Mouse (Mus musculus) megakaryocyte-erythroid progenitor cell, adult 5-6 weeks (primary cell): ENCODE data around the gene Cdyl2. TPM values are rescaled to one million over a fixed set of nuclear protein-coding genes. Genes with fewer than 3 reads are reported as not detected.

Experiments used
- ATAC-seq: replicated peaks from 2 replicates; pipeline ENCODE4 v1.8.0; 2016; ENCODE audit warnings: mild to moderate bottlenecking, inconsistent platforms; ENCODE audit not compliant: severe bottlenecking, poor library complexity, low FRiP score, low TSS enrichment
- total RNA-seq, 2 experiments: library from RNA; stranded (forward) in 1 of 2; stranded (reverse) in 1 of 2; fragments of 200-1000, 215-1000 nt in 1 of 2; fragments of >200 nt in 1 of 2; fragmentation: Nextera tagmentation in 1 of 2; gene quantifications; 2 replicates each; pipeline ENCODE4 v1.2.3; 2014 to 2017

The Cdyl2 gene
- total RNA-seq (2014; fragmentation: Nextera tagmentation) (2.4 and 4.0 TPM in 2 replicates), total RNA-seq (2017) (3.6 and 4.4 TPM in 2 replicates)

DNA sequence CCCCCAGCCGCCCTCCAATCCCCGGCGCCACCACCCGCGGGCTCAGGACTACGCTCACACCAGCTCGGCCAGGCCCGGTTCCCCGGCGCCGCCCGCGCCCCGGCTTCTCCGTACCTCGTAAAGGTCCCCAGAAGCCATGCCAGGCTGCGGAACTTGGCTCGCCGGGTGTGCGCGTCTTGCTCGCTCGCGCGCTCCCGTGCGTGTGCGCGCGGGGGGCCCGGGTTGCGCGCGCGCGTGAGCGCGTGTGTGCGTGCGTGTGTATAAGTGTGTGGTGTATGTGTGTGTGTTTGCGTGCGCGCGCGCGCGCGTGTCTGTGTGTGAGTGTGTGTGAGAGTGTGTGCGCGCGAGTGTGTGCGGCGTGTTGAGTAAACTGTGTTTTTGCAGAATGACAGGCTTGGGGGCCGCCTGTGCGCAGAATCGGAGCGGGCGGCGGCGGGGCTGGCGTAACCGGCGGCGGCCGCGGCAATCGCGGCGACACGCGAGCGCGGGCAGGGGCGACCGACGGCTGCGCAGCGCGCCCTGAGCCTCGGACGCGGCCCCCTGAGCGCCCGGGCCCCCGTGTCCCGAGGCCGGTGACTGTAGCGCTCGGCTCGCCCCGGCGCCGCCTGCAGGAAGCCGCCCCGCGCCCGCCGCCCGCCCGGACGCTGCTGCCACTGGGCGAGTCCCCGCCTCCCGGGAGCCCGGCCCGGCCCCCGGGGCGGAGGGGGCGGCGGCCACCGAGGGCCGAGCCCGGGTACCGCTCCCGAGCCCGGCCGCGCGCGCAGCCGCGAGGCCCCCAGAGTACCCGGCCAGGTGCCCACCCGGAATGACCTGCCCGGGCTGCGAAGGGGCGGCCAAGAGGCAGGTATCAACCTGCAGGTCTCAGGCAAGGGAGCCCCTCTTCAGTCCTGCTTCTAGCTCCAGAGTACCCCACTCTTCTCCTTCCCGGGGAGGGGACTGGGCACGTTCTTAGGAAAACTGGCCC is at the start of gene Cdyl2:
Gene Cdyl2, minus strand, starts transcription at position 308 of the 964 bp plus-strand sequence.
- ATAC-seq = peak; percentile 49

DNA sequence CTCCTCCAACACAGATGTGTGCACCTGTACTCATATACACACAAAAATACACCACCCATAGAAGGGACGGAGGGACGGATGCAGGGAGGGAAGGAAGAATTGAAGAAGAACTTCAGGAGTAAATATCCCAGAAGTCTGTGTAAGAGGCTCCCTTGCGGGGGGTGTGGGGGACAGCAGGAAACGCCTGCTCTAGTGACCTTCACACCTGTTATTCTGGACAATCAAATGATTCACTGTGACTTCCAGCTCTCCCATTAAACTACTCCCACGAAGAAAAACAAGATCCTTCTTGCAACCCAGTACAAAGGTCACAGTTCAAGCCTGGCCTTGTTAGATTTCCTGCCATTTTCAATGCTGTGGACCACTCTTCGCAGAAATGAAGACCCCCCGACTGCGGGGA is 47.8 kb upstream of the Cdyl2 start:
- no peak for ATAC-seq

DNA sequence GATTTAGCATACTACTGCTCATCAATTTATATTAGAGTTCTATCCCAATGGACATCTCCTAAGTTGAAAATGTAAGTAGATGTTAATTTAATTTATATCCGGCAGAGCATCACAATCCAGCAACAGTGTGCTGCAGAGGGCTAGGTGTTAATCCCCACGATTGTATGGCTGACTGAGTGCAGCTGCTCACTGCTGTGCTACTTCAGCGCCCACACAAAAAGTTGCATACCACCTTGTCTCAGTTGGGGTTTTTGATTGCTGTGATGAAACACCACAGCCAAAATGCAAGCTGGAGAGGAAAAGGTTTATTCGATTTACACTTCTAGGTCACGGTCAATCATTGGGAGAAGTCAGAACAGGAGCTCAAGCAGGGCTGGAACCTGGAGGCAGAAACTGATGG is 41.4 kb upstream of the Cdyl2 start:
- ATAC-seq = no peak

DNA sequence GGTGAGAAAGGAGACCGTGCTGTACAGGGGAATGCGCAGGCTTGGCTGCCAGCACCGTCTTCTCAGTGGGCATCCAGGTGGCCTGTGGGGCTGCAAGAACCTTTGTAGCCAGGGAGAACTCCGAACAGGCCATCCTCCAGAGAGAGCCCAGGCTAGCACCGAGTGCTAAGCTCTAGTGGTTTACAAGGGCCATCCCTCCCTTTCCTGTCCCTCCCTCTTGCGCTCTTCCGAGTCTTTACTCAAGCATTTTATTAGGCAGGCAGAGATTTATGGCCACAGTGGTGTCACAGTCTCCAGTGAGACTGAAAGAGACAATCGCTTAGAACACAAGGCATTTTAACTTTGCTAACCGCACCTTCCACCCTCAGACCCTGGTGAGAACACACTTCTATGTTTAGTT is 39.9 kb upstream of the Cdyl2 start:
- ATAC-seq = no peak

DNA sequence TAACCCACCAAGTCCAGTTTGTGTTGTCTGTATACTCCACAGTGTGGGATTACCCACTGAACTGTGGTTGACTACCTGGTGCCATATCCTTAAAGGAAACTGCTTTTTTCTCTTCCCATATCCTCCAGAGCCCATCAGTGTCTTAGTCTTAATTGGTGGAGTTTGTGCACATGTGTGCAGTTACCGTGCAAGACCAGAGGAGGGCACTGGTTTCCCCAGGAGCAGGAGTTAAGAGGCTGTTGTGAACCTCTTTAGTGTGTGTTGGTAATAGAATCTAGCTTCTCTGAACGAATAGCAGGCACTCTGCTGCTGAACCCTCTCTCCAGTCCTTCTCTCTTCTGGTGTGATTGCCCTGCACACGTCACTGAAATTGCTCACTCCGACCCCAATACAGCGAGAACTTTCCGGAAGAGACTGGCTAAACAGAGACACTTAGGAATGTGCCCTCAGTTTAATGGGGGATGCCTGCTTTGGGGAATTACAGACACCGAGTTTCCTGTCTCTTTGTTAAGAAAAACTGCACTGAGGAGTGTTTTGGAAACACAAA is 39.1 kb upstream of the Cdyl2 start:
- ATAC-seq = 0 out of 2 replicates have a peak, but pooled peaks have one; percentile 59

DNA sequence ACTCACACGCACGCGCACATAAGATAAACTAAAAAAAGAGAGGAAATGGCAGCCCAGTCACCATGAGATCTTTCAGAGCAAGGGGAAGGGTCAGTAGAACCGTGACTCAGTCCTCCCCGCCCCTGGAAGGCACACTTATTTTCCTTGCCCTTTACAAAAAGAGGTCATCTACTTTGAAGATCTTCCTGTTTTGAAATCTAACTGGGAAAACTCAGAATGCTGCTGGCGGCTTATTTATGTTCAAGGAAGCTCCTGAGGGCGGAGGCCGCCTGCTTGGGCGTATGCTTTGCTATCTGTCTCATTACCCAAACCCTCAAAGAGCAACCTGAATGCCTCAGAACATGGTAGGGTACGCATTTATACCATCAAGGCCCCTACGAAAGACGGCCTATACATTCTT is 38.0 kb upstream of the Cdyl2 start:
- no peak for ATAC-seq

DNA sequence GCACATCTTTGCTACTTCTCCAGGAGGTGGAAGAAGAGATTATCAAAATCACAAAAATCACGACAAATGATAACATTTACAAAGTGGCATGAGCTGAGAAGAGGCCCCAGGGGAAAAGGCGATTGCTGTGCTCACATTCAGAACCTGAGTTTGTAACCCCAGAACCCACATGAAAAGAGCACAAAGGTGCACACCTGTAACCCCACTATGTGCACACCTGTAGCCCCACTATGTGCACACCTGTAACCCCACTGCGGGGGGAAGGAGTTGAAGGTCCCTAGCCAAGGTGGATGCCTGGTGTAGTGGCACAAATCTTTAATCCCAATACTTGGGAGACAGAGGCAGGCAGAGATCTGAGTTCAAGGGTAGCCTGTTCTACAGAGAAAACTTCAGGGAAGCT is 23.4 kb upstream of the Cdyl2 start:
- ATAC-seq = no peak

DNA sequence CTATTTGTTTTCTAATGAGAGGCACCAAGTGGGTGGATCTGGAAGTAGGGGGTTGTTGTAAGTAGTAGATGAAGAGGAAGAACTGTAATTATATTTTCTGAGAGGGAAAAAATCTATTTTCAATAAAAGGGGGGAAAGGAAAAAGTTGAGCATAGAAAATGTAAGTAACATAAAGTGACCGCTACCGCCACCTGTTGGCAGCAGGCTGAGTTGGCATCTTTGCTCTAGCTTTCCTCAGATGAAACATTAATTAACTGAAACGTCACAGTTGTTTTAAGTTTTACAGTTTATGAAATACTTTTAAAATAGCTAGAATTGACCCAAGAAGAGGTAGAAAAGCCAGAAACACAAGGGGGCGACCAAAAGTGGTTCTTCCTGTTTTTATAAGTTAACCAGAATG is 22.8 kb upstream of the Cdyl2 start:
- ATAC-seq = peak; percentile 57; the same call in 1 of the 2 replicates

DNA sequence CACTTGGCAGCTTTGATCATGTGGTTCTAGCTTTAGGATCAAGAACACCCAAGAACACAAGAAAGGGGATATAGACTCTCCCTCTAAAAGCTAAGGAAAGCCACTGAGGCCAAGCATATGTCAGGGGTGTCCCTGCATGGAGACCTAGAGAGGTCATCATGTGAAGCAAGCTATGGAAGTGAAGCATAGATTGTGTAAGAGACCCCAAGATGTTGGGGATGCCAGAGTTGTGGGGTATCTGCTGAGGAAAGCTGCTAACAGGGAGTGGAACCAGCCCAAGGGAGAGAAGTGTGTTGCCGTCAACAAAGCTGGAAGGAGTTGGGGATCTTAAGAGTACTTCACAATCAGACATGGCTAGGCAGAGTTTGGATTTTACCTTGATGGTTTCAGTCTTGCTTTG is 7.9 kb upstream of the Cdyl2 start:
- no peak for ATAC-seq

DNA sequence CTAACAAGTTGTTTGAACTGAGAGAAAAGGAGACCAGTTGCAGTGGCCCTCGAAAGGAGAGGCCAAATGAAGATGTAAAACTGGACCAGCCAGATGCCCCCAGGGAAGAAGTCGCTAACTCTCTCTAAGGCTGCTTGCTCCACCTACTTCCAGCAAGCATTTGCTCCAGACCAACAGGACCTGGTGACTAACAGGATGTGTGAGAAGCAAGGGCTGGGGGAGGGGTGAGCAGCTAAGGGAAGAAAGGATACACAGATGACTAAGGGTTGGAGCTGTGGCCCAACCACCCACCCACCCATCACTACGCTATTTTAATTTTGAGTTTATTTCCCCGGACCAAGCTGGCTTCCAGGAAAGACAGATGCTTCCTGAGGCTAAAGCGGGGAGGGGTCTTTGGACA is 2.5 kb upstream of the Cdyl2 start:
- ATAC-seq = no peak

DNA sequence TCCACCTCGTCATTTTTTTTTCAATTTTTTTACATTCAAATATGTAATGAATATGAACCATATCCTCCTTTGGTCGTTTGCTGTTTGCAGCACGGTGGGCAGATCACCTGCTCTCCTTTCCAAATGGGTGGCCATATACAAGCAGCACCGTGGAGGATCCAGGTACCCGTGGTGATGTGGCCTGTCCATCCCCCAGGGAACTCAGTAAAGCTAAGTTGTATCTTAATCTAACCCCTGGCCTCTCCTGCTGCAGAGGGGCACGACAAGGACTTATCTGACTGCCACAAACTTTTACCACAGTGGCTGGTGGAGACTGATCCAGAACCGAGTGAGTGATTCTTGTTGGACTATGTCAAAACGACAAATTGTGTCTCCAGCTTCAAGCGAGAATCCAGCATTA is 1.4 kb upstream of the Cdyl2 start:
- ATAC-seq = peak; percentile 64

DNA sequence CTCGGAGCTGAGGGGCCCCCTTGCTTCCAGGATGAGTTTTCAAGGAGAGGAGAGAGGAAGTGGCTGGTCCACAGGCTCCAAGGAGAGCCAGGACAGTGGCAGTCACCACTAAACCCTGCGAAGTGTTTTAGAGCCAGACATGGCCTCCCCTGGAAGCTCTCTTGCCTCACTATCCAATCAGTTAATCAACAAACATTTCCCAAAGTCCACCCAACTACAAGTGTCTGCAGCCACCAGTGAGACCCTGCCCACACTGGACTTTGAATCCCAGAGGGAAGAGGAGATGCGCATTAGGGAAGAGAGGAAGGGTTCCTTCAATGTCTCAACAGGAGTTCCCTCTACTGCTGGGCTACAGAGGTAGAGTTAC is 840 bp upstream of the Cdyl2 start:
- ATAC-seq = no peak

DNA sequence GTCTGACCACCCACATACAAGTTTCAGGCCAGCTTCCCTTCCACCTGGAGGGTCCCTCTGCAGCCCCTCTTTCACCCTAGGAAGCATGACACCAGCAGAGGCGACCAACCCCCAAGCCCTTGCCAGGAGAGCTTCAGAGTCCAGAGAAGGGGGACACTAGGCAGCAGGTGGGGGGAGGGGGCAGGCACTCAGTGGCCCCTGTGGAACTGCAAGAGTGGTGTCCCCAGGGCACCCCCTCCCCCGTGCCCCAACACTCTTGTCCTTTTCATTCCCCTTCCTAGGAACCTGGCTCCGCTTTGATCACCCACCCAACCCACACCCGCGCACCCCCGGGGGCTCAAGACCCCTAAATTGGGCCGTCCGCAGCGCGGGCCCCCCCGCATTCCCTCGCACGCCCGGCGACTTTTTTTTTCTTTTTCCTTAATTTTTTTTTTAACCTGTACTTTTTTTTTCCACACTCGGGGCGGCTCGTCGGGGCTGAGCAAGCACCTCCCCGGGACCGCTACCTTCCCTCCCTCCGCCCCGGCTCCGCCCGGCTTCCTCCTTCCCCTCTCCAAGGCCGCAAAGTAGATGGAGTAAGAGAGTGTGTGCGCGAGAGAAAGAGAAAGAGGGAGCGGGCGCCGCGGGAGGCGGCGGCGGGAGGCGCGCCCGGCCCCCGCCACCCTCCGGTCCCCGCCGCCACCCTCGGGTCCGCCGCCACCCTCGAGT is 661 bp downstream of the Cdyl2 start:
- ATAC-seq = peak; percentile 43

DNA sequence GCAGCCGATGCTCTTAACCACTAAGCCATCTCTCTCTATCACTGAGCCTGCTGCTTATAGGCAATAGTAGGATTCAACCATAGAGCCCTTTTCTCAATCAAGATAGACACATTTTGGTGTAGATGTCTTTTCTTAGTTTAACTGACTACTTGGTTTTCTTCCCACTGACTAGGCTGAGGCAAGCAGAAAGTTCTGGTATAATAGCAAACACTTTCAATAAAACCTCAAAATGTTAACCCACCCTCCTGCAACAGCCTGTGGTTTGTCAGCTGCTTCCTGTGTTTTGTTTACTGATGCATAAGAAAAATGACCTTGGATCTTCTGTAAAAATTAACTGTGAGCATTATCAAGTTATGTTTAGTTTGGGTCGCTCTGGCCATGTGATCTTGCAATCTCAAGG is 11.3 kb downstream of the Cdyl2 start:
- no peak for ATAC-seq

DNA sequence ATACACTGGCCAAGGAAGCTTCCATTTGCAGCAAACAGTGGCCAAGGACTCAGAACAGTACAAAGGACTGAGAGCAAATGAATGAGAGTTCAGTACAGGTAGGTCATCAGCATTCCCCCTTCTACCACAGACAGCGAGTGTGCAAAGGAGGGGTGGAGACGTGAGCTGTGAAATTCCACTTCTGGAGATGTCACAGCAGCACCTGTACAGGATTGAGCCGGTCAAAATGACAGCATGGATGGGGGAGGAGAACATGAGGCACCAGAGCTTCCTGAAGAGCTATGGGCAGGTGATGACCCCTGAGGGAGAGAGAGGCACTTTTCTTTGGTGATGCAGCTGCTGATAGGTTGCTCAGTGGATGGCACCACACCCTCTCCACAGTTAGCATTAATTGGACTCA is 25.3 kb downstream of the Cdyl2 start:
- ATAC-seq = no peak

DNA sequence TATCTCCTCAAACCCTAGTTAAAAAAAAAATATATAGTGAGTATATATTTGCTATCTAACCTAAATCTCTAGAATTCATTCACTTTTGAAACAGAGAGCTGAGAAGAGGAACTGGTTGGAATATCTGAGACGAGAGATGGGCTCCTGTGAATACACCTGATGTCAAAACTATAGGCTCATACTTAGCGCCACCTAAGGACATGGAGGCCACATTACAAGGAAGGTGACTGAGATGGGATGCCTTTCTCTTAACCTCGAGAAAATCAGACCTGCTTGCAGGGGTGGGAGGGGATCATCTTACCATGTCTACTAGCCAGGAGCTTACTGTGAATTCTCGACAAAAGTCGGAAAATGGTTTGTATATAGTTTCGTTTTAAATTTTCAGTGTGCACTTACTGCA is 30.3 kb downstream of the Cdyl2 start:
- no peak for ATAC-seq

DNA sequence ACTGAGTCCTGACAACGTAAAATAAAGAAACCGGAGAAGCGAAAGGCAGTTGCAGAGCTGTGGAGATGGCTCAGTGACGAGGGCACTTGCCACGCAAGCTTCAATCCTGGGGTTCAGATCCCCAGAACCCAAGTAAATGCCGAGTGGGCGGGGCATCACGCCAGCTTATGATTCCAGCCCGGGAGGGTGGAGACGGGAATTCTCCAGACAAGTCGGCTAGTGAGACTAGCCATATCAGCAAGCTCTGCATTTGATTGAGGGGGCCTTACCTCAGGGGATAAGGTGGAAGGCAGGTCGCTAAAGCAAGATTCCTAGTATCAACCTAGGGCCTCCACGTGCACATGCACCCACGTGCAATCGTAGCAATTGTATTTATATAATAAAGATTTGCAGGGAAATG is 39.9 kb downstream of the Cdyl2 start:
- no peak for ATAC-seq

DNA sequence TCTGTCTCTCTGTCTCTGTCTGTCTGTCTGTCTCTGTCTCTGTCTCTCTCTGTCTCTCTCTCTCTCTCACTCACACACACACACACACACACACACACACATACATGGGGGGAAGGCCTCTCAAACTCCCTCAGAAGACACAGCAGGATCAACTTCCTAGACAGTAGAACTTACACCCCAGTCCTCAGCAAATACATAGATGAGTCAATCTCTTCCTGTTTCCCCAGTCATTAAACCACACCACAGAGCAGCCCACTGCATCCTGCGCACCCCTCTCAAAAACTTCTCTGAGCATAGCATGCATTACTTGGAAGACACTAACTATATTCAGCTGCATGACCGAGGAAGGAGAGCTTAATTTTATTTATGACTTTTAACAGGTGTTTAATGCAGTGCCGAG is 43.0 kb downstream of the Cdyl2 start:
- ATAC-seq = no peak

DNA sequence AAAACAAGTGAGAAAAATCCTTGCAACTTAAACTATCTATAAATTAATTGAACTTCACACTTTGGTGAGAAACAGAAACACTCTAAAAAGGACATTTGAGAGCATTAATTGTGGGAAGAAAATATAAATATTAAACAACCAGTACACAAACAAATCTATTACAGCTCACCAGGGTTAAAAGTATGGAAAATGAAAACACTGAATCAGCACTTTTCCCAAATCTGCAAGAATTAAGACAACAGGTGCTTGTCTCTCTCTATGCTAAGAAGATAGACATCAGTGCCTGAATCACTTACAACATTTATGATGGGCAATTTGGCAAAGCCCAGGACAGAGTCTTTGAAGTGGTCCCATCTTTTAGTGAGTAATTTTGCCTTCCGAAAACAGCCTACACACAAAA is 56.6 kb downstream of the Cdyl2 start:
- ATAC-seq = no peak

DNA sequence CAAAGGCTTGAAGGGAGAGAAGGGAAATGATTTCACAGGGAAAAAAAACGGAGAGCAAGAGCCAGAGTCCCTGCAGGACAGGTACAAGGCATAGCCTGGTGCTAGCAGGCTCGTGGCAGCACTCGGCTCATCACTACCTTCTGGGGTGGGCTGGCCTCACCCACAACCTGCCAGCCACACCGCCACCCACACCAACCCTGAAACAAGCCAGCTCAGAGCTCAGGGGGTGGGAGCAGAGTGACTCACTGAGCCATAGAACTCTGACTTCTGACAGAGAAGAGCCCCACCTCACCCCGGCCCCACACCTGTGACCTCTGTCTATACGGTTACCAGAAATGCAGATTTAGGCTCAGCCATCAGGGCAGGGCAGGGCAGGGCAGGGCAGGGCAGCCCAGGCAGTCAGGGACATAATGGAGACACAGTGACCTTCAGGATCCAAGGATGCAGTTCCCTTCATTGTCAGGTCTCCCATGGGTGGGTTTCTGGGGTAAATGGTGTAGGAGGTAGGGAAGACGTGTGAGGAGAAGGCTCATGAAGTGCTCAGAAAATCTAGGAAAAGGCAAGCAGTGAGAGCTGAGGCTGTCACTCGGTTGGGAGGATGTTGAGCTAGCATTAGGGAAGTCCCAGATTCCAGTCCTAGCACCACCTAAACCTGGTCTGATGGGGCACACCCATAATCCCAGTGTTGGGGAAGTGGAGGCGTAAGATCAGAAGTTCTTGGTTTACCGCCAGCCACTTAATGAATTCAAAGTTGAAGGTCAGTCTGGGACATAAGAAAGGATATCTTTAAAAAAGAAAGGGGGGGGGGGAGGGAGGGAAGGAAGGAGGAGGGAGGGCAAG is 58.6 kb downstream of the Cdyl2 start:
- no peak for ATAC-seq
